Mouse (Mus musculus): ENCODE measurements around the gene Unc80.

DNA sequence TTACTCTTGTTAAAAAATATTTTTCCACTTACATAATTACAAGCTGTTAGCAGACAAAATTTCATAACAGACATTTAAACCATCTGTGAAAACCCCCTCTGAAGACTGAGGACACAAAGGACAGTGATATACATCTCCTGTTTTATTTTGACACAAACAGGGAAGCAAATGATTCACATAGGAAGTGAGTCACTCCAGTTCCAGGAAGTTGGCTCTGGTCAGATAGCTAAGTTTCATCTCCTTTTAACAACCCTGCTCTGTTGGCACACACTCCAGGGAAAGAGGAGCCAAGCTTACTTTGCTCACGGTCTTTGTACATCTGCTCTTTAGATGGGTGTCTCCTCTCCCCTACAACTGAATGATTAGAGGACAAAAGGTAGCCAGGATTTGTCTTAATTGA lies 181.8 kb downstream of the Unc80 start:
- no peak for TF ChIP-seq POLR2A (IDR thresholded peaks at IDR 0.05; ENCODE audit: borderline replicate concordance, extremely low read depth, insufficient read depth, insufficient read length, poor library complexity, severe bottlenecking)
- TF ChIP-seq CTCF (IDR thresholded peaks at IDR 0.05; ENCODE audit: borderline replicate concordance, extremely low read depth, insufficient read depth, insufficient read length) = no peak

Measured in brain, embryonic 14.5 days (tissue).